Mouse (Mus musculus) heart, embryonic 15.5 days (tissue): ENCODE results near the gene Srpk3. TPM values are rescaled to one million over a fixed set of nuclear protein-coding genes. Genes with fewer than 3 reads are reported as not detected.

Experiments used
- ATAC-seq: fragments of 200-750 bp; cut with Nextera tagmentation; replicated peaks from 2 replicates; pipeline ENCODE4 v1.8.0; 2017; ENCODE audit warnings: low read depth, moderate TSS enrichment; ENCODE audit not compliant: insufficient number of reproducible peaks, insufficient read depth, low FRiP score
- H3K27ac ChIP-seq: fragments of 300-500 bp; sonication (generic); 2 replicates; pipeline ENCODE4 v1.5.1; 2015; ENCODE audit warnings: mild to moderate bottlenecking, inconsistent platforms
- H3K27me3 ChIP-seq: fragments of 300-500 bp; sonication (generic); 2 replicates; pipeline ENCODE4 v1.6.1; 2015; ENCODE audit warnings: inconsistent platforms
- H3K36me3 ChIP-seq: fragments of 300-500 bp; sonication (generic); 2 replicates; pipeline ENCODE4 v1.6.1; 2015; ENCODE audit warnings: mild to moderate bottlenecking, inconsistent platforms
- H3K4me1 ChIP-seq: fragments of 300-500 bp; sonication (generic); replicated peaks from 2 replicates; pipeline ENCODE4 v1.6.1; 2015; ENCODE audit warnings: inconsistent platforms
- H3K4me2 ChIP-seq: fragments of 300-500 bp; sonication (generic); 2 replicates; pipeline ENCODE4 v1.6.1; 2015; ENCODE audit warnings: inconsistent platforms, mild to moderate bottlenecking, moderate library complexity
- H3K4me3 ChIP-seq: fragments of 300-500 bp; sonication (generic); 2 replicates; pipeline ENCODE4 v1.5.1; 2015; ENCODE audit warnings: mild to moderate bottlenecking, inconsistent platforms
- H3K9ac ChIP-seq: fragments of 300-500 bp; sonication (generic); 2 replicates; pipeline ENCODE4 v1.6.1; 2015; ENCODE audit warnings: mild to moderate bottlenecking, inconsistent platforms
- H3K9me3 ChIP-seq: fragments of 300-500 bp; sonication (generic); replicated peaks from 2 replicates; pipeline ENCODE4 v1.6.1; 2016; ENCODE audit warnings: inconsistent platforms
- WGBS: fragments of 180-500 bp; shearing (Covaris S2); methylation state at CpG from one replicate; pipeline ENCODE4 v1.1.7; 2015; ENCODE audit warnings: mixed read lengths; 5-methylcytosine and 5-hydroxymethylcytosine counted together
- polyA plus RNA-seq: library from polyadenylated mRNA; unstranded; fragments of >200 nt; fragmentation: Nextera tagmentation; extraction: Ambion mirVana; gene quantifications from 2 replicates; pipeline ENCODE4 v1.2.1, GENCODE M21; 2015

The Srpk3 gene
- polyA plus RNA-seq, 1 experiment from 2014 or later = 82.3 TPM

- H3K27ac ChIP-seq = no peak overlapping the region
- WGBS = 11% methylated on average over 14 of the region's 14 CpGs
Observed at GRCm38 (mm10) chrX:73815072-73815471, 40.9 kb downstream of the Srpk3 start.

GRCm38 (mm10) chrX:73816596-73817314, 42.5 kb downstream of the Srpk3 start:
- 63% methylated on average over 3 of the region's 3 CpGs for WGBS
- no peak for ATAC-seq

More at GRCm38 (mm10) chrX:73815072-73815471, 40.9 kb downstream of the Srpk3 start:
- no peak for ATAC-seq
- no peaks in the 10 kb centered on the region for H3K27me3 ChIP-seq
- peaks cover 5% of the 10 kb centered on the region for H3K4me1 ChIP-seq
- no peaks in the 10 kb centered on the region for H3K36me3 ChIP-seq
- peak overlapping the region; percentile 29 for H3K4me3 ChIP-seq
- peak overlapping the region; percentile 55 for H3K4me2 ChIP-seq
- no peak overlapping the region for H3K9ac ChIP-seq
- H3K9me3 ChIP-seq = no peaks in the 10 kb centered on the region

GRCm38 (mm10) chrX:73823747-73824146, 49.5 kb downstream of the Srpk3 start:
- no peak for ATAC-seq
- H3K9me3 ChIP-seq = no peaks in the 10 kb centered on the region
- no peak overlapping the region for H3K27ac ChIP-seq
- peak overlapping the region; percentile 62 for H3K4me3 ChIP-seq
- H3K36me3 ChIP-seq = no peaks in the 10 kb centered on the region
- WGBS = 14% methylated on average over 17 of the region's 17 CpGs
- peaks cover 11% of the 10 kb centered on the region for H3K4me1 ChIP-seq
- no peak overlapping the region for H3K9ac ChIP-seq
- H3K4me2 ChIP-seq = peak overlapping the region; percentile 89
- peaks cover 28% of the 10 kb centered on the region for H3K27me3 ChIP-seq

More at GRCm38 (mm10) chrX:73816596-73817314, 42.5 kb downstream of the Srpk3 start:
- no peak overlapping the region for H3K9ac ChIP-seq
- no peaks in the 10 kb centered on the region for H3K27me3 ChIP-seq
- H3K4me1 ChIP-seq = peaks cover 5% of the 10 kb centered on the region
- H3K4me2 ChIP-seq = no peak overlapping the region
- no peak overlapping the region for H3K27ac ChIP-seq
- H3K36me3 ChIP-seq = no peaks in the 10 kb centered on the region
- no peak overlapping the region for H3K4me3 ChIP-seq
- H3K9me3 ChIP-seq = no peaks in the 10 kb centered on the region

GRCm38 (mm10) chrX:73824185-73825151, 50.3 kb downstream of the Srpk3 start, which contains the start of gene Pdzd4:
TSS of gene Pdzd4 (minus strand) at chrX:73824969.
- Histone ChIP-seq H3K27ac (no peak within 1 kb of the TSS), H3K9me3 (no peaks in the 10 kb centered on the region), H3K4me1 (peaks cover 11% of the 10 kb centered on the region), H3K27me3 (peaks cover 28% of the 10 kb centered on the region), H3K9ac (peak within 1 kb of the TSS; percentile 73), H3K4me3 (peak within 1 kb of the TSS; percentile 62), H3K36me3 (no peaks in the 10 kb centered on the region), H3K4me2 (peak within 1 kb of the TSS; percentile 89)
- WGBS = 7% methylated on average over 55 of the region's 84 CpGs
- ATAC-seq = peak; percentile 76

Other genes with a start within 250 kb of the Srpk3 start
- gene Dusp9, start 135.0 kb upstream of the Srpk3 start, polyA plus RNA-seq = 1.4 and 2.4 TPM in 2 replicates
- gene Pnck, start 114.3 kb upstream of the Srpk3 start, polyA plus RNA-seq = 8.8 and 13.7 TPM in 2 replicates
- 7.5 and 8.1 TPM in 2 replicates for gene Slc6a8, start 101.3 kb upstream of the Srpk3 start, polyA plus RNA-seq
- gene Bcap31, start 58.2 kb upstream of the Srpk3 start, polyA plus RNA-seq = 163 and 175 TPM in 2 replicates
- 13.1 and 17.4 TPM in 2 replicates for gene Abcd1, start 57.8 kb upstream of the Srpk3 start, polyA plus RNA-seq
- 0.57 and 0.75 TPM in 2 replicates for gene Plxnb3, start 17.3 kb upstream of the Srpk3 start, polyA plus RNA-seq
- 410 and 432 TPM in 2 replicates for gene Idh3g, start 12.5 kb downstream of the Srpk3 start, polyA plus RNA-seq
- 135 and 152 TPM in 2 replicates for gene Ssr4, start 12.6 kb downstream of the Srpk3 start, polyA plus RNA-seq
- 0.30 and 0.57 TPM in 2 replicates for gene Pdzd4, start 50.6 kb downstream of the Srpk3 start, polyA plus RNA-seq
- 0.04 and 0.22 TPM in 2 replicates for gene Avpr2, start 117.7 kb downstream of the Srpk3 start, polyA plus RNA-seq
- gene L1cam, start 121.7 kb downstream of the Srpk3 start, polyA plus RNA-seq = 0.25 and 2.3 TPM in 2 replicates
- 1.2 and 5.5 TPM in 2 replicates for gene Arhgap4, start 147.5 kb downstream of the Srpk3 start, polyA plus RNA-seq
- gene Naa10, start 147.5 kb downstream of the Srpk3 start, polyA plus RNA-seq = 84.5 and 90.5 TPM in 2 replicates
- gene Renbp, start 156.4 kb downstream of the Srpk3 start, polyA plus RNA-seq = 52.0 and 53.5 TPM in 2 replicates
- 24.4 and 33.9 TPM in 2 replicates for gene Hcfc1, start 192.0 kb downstream of the Srpk3 start, polyA plus RNA-seq
- 41.4 and 57.9 TPM in 2 replicates for gene Irak1, start 249.5 kb downstream of the Srpk3 start, polyA plus RNA-seq